Mouse (Mus musculus) liver, embryonic 11.5 days (tissue): Measurements from ENCODE around the gene Qrfp. TPM values are rescaled to one million over a fixed set of nuclear protein-coding genes. Genes with fewer than 3 reads are reported as not detected.

Source experiments
- ATAC-seq: fragments of 200-750 bp; cut with Nextera tagmentation; replicated peaks from 2 replicates; pipeline ENCODE4 v1.8.0; 2017; ENCODE audit warnings: moderate number of reproducible peaks, mild to moderate bottlenecking, moderate TSS enrichment, moderate library complexity; ENCODE audit not compliant: low FRiP score
- DNase-seq: peaks from one replicate; pipeline ENCODE4 v3.0.0-alpha.2; 2017; ENCODE audit warnings: low spot score
- H3K27ac ChIP-seq: fragments of 300-500 bp; sonication (generic); 2 replicates; pipeline ENCODE4 v1.5.1; 2014; ENCODE audit warnings: mild to moderate bottlenecking, low read depth, low read length, control low read depth
- H3K27me3 ChIP-seq: fragments of 300-500 bp; sonication (generic); replicated peaks from 2 replicates; pipeline ENCODE4 v1.6.1; 2014; ENCODE audit warnings: low read length, mixed read lengths; ENCODE audit not compliant: control insufficient read depth, insufficient read depth
- H3K36me3 ChIP-seq: fragments of 300-500 bp; sonication (generic); 2 replicates; pipeline ENCODE4 v1.6.1; 2014; ENCODE audit warnings: mild to moderate bottlenecking, low read length, moderate library complexity, mixed read lengths; ENCODE audit not compliant: control insufficient read depth, insufficient read depth
- H3K4me1 ChIP-seq: fragments of 300-500 bp; sonication (generic); replicated peaks from 2 replicates; pipeline ENCODE4 v1.6.1; 2014; ENCODE audit warnings: low read length, mixed read lengths; ENCODE audit not compliant: control insufficient read depth, insufficient read depth
- H3K4me2 ChIP-seq: fragments of 300-500 bp; sonication (generic); 2 replicates; pipeline ENCODE4 v1.6.1; 2014; ENCODE audit warnings: mild to moderate bottlenecking, control low read depth, moderate library complexity
- H3K4me3 ChIP-seq: fragments of 300-500 bp; sonication (generic); 2 replicates; pipeline ENCODE4 v1.5.1; 2014; ENCODE audit warnings: low read depth, low read length, control low read depth
- H3K9ac ChIP-seq: fragments of 300-500 bp; sonication (generic); 2 replicates; pipeline ENCODE4 v1.6.1; 2014; ENCODE audit warnings: low read depth, low read length, control low read depth
- H3K9me3 ChIP-seq: fragments of 300-500 bp; sonication (generic); 2 replicates; pipeline ENCODE4 v1.6.1; 2016; ENCODE audit warnings: low read length, inconsistent platforms, mixed read lengths; ENCODE audit not compliant: control insufficient read depth
- WGBS: fragments of 180-500 bp; shearing (Covaris S2); extraction: QIAGEN DNeasy Blood & Tissue Kit; methylation state at CpG from one replicate; pipeline ENCODE4 v1.1.7; 2014; 5-methylcytosine and 5-hydroxymethylcytosine counted together
- polyA plus RNA-seq: library from polyadenylated mRNA; unstranded; fragments of >200 nt; fragmentation: Nextera tagmentation; extraction: Ambion mirVana; gene quantifications from 2 replicates; pipeline ENCODE4 v1.2.1, GENCODE M21; 2014

Gene Qrfp
- polyA plus RNA-seq, 1 experiment from 2014 or later: not detected

DNA sequence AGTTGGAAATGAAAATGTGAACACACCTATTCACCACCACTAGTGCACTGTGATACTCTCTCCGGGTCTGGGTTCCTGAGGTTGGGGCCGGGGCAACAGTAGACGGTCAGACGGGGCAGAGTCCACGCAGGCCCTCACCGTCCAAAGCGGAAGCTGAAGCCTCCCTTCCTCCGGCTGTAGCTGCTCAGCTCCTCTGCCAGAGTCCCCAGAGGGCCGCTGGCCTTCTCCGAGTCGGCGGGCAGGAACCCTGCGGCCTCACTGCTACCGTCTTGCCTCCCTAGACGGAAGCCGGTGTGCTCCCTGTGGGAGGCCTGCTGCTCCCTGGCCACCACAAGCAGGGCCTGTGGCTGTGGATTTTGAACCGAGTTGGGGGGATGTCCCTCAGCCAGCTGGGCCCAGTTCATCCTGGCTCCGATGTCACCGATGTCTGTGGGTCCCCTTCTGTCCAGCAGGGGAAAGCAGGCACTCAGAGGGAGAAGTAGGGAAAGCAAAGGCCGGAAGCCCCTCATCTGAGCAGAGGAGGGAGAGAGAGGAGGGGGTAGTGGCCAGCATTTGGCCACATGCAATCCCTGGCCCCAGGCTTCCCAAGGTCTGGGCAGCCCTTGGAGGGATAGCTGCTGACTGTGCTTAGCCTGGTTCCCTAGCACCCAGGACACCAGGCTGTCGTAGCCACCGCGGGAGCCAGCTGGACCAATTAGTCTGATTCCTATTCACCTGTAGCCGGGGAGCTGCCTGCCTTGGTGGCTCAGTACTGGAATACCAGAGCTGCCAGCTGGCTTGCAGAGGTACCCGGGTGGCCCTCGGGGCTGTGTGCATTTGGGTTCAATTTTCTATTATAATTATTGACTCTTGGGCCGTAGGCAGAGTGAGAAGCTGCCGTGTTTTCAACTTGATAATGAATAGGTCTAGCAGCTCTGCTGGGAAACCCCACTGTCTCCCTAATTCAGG is 1.7 kb downstream of the Qrfp start:
- Histone ChIP-seq H3K9me3 (no peaks in the 10 kb centered on the region), H3K9ac (no peak overlapping the region), H3K4me1 (peaks cover 12% of the 10 kb centered on the region), H3K4me3 (no peak overlapping the region), H3K27ac (no peak overlapping the region), H3K27me3 (peaks cover 3% of the 10 kb centered on the region; the same call in 1 of the 2 replicates), H3K36me3 (peaks cover 7% of the 10 kb centered on the region), H3K4me2 (no peak overlapping the region)
- DNase-seq: no peak
- WGBS: 48% methylated on average over 28 of the region's 28 CpGs
- no peak for ATAC-seq

DNA sequence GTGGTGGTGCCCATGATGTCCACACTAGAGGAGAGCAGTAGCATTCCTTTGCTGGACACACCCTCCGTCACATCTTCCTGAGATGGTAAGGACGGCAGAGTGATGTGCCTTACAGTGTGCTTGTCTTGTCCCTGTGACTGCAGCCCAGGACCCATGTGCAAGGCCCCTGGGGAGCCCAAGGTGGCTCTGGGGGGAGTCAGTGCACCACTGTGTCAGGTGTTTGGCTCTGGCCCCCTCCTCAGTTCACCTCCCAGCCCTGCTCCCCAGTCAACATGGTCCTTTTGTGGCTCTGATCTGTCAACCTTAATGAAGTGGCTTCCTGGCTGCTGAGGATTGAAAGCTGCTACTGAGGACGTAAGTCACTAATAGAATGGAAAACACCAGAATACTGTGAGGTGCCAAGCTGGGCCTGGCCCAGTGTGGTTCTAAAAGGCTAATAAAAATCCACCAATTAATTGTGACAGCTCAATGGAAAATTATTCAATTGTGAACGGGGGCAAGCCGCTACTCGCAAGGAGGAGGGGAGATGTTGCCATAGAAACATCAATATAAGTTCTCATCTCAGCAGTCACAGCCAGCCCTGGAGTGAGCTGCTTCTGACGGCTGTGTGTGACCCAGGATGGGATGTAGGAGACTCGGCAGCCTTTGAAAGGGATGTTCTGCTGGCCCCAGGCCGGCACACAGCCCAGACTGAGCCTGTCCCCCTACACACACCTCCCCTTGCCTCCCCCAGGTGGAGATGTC is 3.6 kb downstream of the Qrfp start:
- peaks cover 21% of the 10 kb centered on the region for H3K36me3 ChIP-seq
- DNase-seq: no peak
- no peak overlapping the region for H3K4me2 ChIP-seq
- no peaks in the 10 kb centered on the region for H3K9me3 ChIP-seq
- peaks cover 12% of the 10 kb centered on the region for H3K4me1 ChIP-seq
- H3K27me3 ChIP-seq: peaks cover 3% of the 10 kb centered on the region; the same call in 1 of the 2 replicates
- 64% methylated on average over 9 of the region's 9 CpGs for WGBS
- H3K9ac ChIP-seq: no peak overlapping the region
- no peak overlapping the region for H3K27ac ChIP-seq
- ATAC-seq: no peak
- no peak overlapping the region for H3K4me3 ChIP-seq

DNA sequence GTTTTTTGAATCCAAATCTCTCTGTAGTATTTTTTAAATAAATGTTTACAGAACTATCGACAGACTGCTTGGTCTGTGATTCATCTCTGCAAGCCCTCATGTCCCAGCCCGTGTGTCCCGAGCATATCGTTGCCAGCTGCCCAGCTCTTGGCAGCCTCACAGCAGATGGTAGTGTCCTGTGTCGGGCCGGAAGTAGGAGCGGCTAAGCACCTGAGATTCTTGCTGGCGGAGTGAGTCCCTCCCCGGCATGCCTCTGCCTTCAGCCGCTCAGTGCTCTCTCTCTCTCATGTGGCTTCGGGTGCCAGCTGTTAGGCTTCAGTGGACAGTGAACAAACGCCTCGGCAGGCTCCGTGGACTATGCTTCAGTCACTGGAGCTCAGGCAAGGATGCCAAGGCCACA is 6.9 kb downstream of the Qrfp start:
- no peak overlapping the region for H3K4me3 ChIP-seq
- H3K36me3 ChIP-seq: peaks cover 50% of the 10 kb centered on the region
- ATAC-seq: no peak
- H3K9me3 ChIP-seq: no peaks in the 10 kb centered on the region
- no peak overlapping the region for H3K27ac ChIP-seq
- peaks cover 1% of the 10 kb centered on the region; the same call in 1 of the 2 replicates for H3K4me1 ChIP-seq
- no peak overlapping the region for H3K9ac ChIP-seq
- no peak for DNase-seq
- no peak overlapping the region for H3K4me2 ChIP-seq
- no peaks in the 10 kb centered on the region for H3K27me3 ChIP-seq
- 88% methylated on average over 14 of the region's 14 CpGs for WGBS

DNA sequence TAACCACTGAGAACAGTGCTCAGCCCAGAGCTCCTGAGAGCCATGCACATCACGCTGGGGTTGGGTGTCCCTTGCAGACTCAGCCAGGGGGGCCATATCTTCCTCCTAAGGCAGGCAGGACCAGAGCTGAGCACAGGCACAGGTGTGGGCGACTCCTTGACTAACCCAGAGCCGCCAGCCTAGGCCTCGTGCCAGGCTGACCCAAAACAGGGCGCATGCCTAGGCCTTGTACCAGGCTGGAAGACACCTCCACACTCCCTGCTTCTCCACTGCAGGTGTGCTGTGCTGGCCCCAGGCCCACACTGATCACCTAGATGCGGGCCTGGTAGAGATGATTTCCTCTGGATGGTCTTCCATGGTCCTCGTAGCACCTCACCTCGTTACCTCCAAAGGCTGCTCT is 7.6 kb downstream of the Qrfp start:
- Histone ChIP-seq H3K27me3 (no peaks in the 10 kb centered on the region), H3K9ac (no peak overlapping the region), H3K36me3 (peaks cover 56% of the 10 kb centered on the region), H3K4me1 (no peaks in the 10 kb centered on the region), H3K27ac (no peak overlapping the region), H3K4me2 (no peak overlapping the region), H3K4me3 (no peak overlapping the region), H3K9me3 (no peaks in the 10 kb centered on the region)
- WGBS: 91% methylated on average over 8 of the region's 8 CpGs
- ATAC-seq (no peak), DNase-seq (no peak)

DNA sequence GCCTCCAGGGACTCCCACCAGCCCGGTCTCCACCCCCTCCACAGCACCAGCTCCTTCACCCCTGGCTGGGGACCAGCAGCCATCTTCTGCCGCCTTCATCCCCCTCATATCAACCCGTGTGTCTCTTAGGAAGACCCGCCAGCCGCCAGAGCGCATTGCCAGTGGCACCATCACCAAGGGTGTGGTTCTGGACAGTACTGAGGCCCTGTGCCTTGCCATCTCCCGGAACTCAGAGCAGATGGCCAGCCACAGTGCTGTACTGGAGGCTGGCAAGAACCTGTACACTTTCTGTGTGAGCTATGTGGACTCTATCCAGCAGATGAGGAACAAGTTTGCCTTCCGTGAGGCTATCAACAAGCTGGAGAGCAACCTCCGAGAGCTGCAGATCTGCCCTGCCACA is 9.0 kb downstream of the Qrfp start:
- no peaks in the 10 kb centered on the region for H3K27me3 ChIP-seq
- H3K27ac ChIP-seq: no peak overlapping the region
- no peak overlapping the region for H3K9ac ChIP-seq
- H3K4me3 ChIP-seq: no peak overlapping the region
- H3K36me3 ChIP-seq: peaks cover 62% of the 10 kb centered on the region
- ATAC-seq (no peak), DNase-seq (no peak)
- H3K9me3 ChIP-seq: no peaks in the 10 kb centered on the region
- H3K4me2 ChIP-seq: no peak overlapping the region
- no peaks in the 10 kb centered on the region for H3K4me1 ChIP-seq
- 91% methylated on average over 9 of the region's 9 CpGs for WGBS

DNA sequence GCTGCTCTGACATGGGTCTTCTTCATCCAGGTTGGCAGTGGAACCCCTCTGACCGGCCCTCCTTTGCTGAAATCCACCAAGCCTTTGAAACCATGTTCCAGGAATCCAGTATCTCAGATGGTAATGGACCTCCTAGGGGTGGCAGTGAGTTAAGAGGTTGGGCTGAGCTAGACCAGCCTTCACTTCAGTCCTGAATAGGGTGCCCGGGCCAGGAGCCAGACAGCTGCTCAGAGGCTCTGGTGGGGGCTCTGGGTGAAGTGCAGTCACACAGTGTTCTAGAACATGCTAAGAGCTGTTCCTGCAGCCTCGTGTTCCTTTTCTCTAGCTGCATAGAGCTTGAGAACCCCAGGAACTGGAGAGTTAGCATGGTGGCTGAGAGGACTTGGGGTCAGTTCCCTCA is 13.4 kb downstream of the Qrfp start:
- Histone ChIP-seq H3K4me2 (no peak overlapping the region), H3K4me1 (no peaks in the 10 kb centered on the region), H3K4me3 (no peak overlapping the region), H3K9me3 (no peaks in the 10 kb centered on the region), H3K27me3 (no peaks in the 10 kb centered on the region), H3K9ac (no peak overlapping the region), H3K27ac (no peak overlapping the region), H3K36me3 (peaks cover 56% of the 10 kb centered on the region)
- DNase-seq: no peak
- WGBS: 90% methylated on average over 3 of the region's 3 CpGs
- no peak for ATAC-seq

DNA sequence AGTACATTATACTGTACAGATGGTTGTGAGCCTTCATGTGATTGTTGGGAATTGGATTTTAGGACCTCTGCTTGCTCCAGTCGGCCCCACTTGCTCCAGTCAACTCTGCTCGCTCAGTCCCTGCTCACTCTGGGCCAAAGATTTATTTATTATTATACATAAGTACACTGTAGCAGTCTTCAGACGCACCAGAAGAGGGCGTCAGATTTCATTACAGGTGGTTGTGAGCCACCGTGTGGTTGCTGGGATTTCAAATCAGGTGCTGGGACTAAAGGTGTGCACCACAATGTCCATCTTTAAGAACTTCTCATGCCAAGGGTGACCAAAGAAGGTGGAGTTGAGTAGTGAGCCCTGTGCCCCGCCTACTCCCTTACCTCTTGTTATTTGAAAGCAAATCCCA is 17.8 kb downstream of the Qrfp start:
- DNase-seq: no peak
- Histone ChIP-seq H3K27ac (no peak overlapping the region), H3K9ac (no peak overlapping the region), H3K4me2 (no peak overlapping the region), H3K4me3 (no peak overlapping the region), H3K27me3 (no peaks in the 10 kb centered on the region), H3K9me3 (no peaks in the 10 kb centered on the region), H3K4me1 (no peaks in the 10 kb centered on the region), H3K36me3 (peaks cover 37% of the 10 kb centered on the region)
- no peak for ATAC-seq
- 82% methylated on average over 6 of the region's 6 CpGs for WGBS

DNA sequence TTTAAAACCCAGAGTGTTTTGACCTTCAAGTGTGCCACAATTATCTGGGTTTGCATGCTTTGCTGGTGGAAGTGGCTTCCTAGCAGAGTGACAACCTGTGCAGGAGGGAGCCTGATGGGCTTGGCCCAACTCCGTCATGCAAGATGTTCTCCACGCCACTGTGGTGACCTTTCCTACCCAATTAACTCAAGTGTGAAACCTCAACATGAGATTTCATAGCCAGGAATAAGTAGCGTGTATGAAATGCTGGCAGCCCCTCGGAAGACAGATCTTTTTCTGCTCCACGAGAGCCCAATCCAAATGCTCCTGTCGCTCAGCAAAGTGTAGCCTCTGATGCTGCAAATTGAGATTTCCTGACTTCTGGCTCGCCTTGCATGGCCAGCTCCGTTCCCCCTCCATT is 19.1 kb downstream of the Qrfp start:
- Histone ChIP-seq H3K9ac (no peak overlapping the region), H3K36me3 (peaks cover 34% of the 10 kb centered on the region), H3K4me3 (no peak overlapping the region), H3K4me1 (no peaks in the 10 kb centered on the region), H3K27ac (no peak overlapping the region), H3K27me3 (no peaks in the 10 kb centered on the region), H3K4me2 (no peak overlapping the region), H3K9me3 (no peaks in the 10 kb centered on the region)
- ATAC-seq (no peak), DNase-seq (no peak)
- 86% methylated on average over 8 of the region's 8 CpGs for WGBS
